Mouse (Mus musculus): ENCODE data around the gene Lcorl. TPM values are rescaled to one million over a fixed set of nuclear protein-coding genes. Genes with fewer than 3 reads are reported as not detected.

The Lcorl gene
- polyA plus RNA-seq, 1 experiment = 1.1 TPM

- Histone ChIP-seq H3K4me1 (ENCODE audit: control insufficient read depth, insufficient read depth, low read length) (no peaks in the 10 kb centered on the region), H3K27me3 (replicated peaks; ENCODE audit: control insufficient read depth, insufficient read depth, low read length) (no peaks in the 10 kb centered on the region; the same call in 1 of the 2 replicates), H3K27ac (ENCODE audit: insufficient read depth, low read depth, low read length) (no peak overlapping the region), H3K4me3 (ENCODE audit: insufficient read depth, low read depth, low read length) (no peak overlapping the region), H3K36me3 (ENCODE audit: control insufficient read depth, insufficient read depth, low read length) (no peaks in the 10 kb centered on the region)
- no peak for DNase-seq
- TF ChIP-seq CTCF (conservative IDR thresholded peaks at IDR 0.05; ENCODE audit: insufficient read depth, insufficient read length, low read depth, low read length) = no peak
- no peak for TF ChIP-seq POLR2A (IDR thresholded peaks at IDR 0.05; ENCODE audit: low read depth, low read length)
- 77% methylated on average over 4 of the region's 4 CpGs for WGBS
Observed at GRCm38 (mm10) chr5:45874284-45875030, 17.0 kb upstream of the Lcorl start.

- no peak overlapping the region for H3K4me3 ChIP-seq (ENCODE audit: insufficient read depth, low read depth, low read length)
- H3K36me3 ChIP-seq (ENCODE audit: control insufficient read depth, insufficient read depth, low read length) = no peaks in the 10 kb centered on the region
- TF ChIP-seq CTCF (conservative IDR thresholded peaks at IDR 0.05; ENCODE audit: insufficient read depth, insufficient read length, low read depth, low read length) (no peak), POLR2A (IDR thresholded peaks at IDR 0.05; ENCODE audit: low read depth, low read length) (no peak)
Observed at GRCm38 (mm10) chr5:45858368-45858767, 953 bp upstream of the Lcorl start.

GRCm38 (mm10) chr5:45856876-45857253 lies 550 bp downstream of the Lcorl start:
- H3K27ac ChIP-seq (ENCODE audit: insufficient read depth, low read depth, low read length) = peak overlapping the region; percentile 92
- no peak for DNase-seq
- WGBS = 1% methylated on average over 53 of the region's 56 CpGs

More at GRCm38 (mm10) chr5:45858368-45858767, 953 bp upstream of the Lcorl start:
- 85% methylated on average over 2 of the region's 2 CpGs for WGBS
- no peaks in the 10 kb centered on the region for H3K4me1 ChIP-seq (ENCODE audit: control insufficient read depth, insufficient read depth, low read length)
- no peak for DNase-seq
- no peak overlapping the region for H3K27ac ChIP-seq (ENCODE audit: insufficient read depth, low read depth, low read length)
- no peaks in the 10 kb centered on the region for H3K27me3 ChIP-seq (replicated peaks; ENCODE audit: control insufficient read depth, insufficient read depth, low read length)

GRCm38 (mm10) chr5:45856303-45856821 lies 1.1 kb downstream of the Lcorl start:
- DNase-seq = peak; percentile 60
- peak overlapping the region; percentile 73 for H3K4me3 ChIP-seq (ENCODE audit: insufficient read depth, low read depth, low read length)
- TF ChIP-seq POLR2A (IDR thresholded peaks at IDR 0.05; ENCODE audit: low read depth, low read length) (no peak), CTCF (conservative IDR thresholded peaks at IDR 0.05; ENCODE audit: insufficient read depth, insufficient read length, low read depth, low read length) (no peak)
- under 1% methylated on average over 35 of the region's 37 CpGs for WGBS
- no peaks in the 10 kb centered on the region for H3K36me3 ChIP-seq (ENCODE audit: control insufficient read depth, insufficient read depth, low read length)
- H3K27ac ChIP-seq (ENCODE audit: insufficient read depth, low read depth, low read length) = no peak overlapping the region
- H3K27me3 ChIP-seq (replicated peaks; ENCODE audit: control insufficient read depth, insufficient read depth, low read length) = no peaks in the 10 kb centered on the region
- no peaks in the 10 kb centered on the region for H3K4me1 ChIP-seq (ENCODE audit: control insufficient read depth, insufficient read depth, low read length)

More at GRCm38 (mm10) chr5:45856876-45857253, 550 bp downstream of the Lcorl start:
- H3K4me1 ChIP-seq (ENCODE audit: control insufficient read depth, insufficient read depth, low read length) = no peaks in the 10 kb centered on the region
- H3K4me3 ChIP-seq (ENCODE audit: insufficient read depth, low read depth, low read length) = peak overlapping the region; percentile 73
- H3K36me3 ChIP-seq (ENCODE audit: control insufficient read depth, insufficient read depth, low read length) = no peaks in the 10 kb centered on the region
- H3K27me3 ChIP-seq (replicated peaks; ENCODE audit: control insufficient read depth, insufficient read depth, low read length) = no peaks in the 10 kb centered on the region
- TF ChIP-seq POLR2A (IDR thresholded peaks at IDR 0.05; ENCODE audit: low read depth, low read length) (no peak), CTCF (conservative IDR thresholded peaks at IDR 0.05; ENCODE audit: insufficient read depth, insufficient read length, low read depth, low read length) (no peak)

GRCm38 (mm10) chr5:45855526-45856302 lies 1.7 kb downstream of the Lcorl start:
- Histone ChIP-seq H3K36me3 (ENCODE audit: control insufficient read depth, insufficient read depth, low read length) (no peaks in the 10 kb centered on the region), H3K27me3 (replicated peaks; ENCODE audit: control insufficient read depth, insufficient read depth, low read length) (no peaks in the 10 kb centered on the region), H3K27ac (ENCODE audit: insufficient read depth, low read depth, low read length) (no peak overlapping the region), H3K4me1 (ENCODE audit: control insufficient read depth, insufficient read depth, low read length) (no peaks in the 10 kb centered on the region), H3K4me3 (ENCODE audit: insufficient read depth, low read depth, low read length) (peak overlapping the region; percentile 73)
- TF ChIP-seq CTCF (conservative IDR thresholded peaks at IDR 0.05; ENCODE audit: insufficient read depth, insufficient read length, low read depth, low read length) = peak; percentile 55
- no peak for TF ChIP-seq POLR2A (IDR thresholded peaks at IDR 0.05; ENCODE audit: low read depth, low read length)
- 9% methylated on average over 21 of the region's 21 CpGs for WGBS
- DNase-seq = peak; percentile 66

GRCm38 (mm10) chr5:45844723-45845122 lies 12.7 kb downstream of the Lcorl start:
- H3K36me3 ChIP-seq (ENCODE audit: control insufficient read depth, insufficient read depth, low read length) = no peaks in the 10 kb centered on the region
- DNase-seq = no peak
- 93% methylated on average over 6 of the region's 6 CpGs for WGBS
- no peak overlapping the region for H3K27ac ChIP-seq (ENCODE audit: insufficient read depth, low read depth, low read length)
- no peaks in the 10 kb centered on the region for H3K27me3 ChIP-seq (replicated peaks; ENCODE audit: control insufficient read depth, insufficient read depth, low read length)
- TF ChIP-seq POLR2A (IDR thresholded peaks at IDR 0.05; ENCODE audit: low read depth, low read length) = no peak
- no peak for TF ChIP-seq CTCF (conservative IDR thresholded peaks at IDR 0.05; ENCODE audit: insufficient read depth, insufficient read length, low read depth, low read length)
- no peak overlapping the region for H3K4me3 ChIP-seq (ENCODE audit: insufficient read depth, low read depth, low read length)
- H3K4me1 ChIP-seq (ENCODE audit: control insufficient read depth, insufficient read depth, low read length) = no peaks in the 10 kb centered on the region; the same call in 1 of the 2 replicates

- H3K36me3 ChIP-seq (ENCODE audit: control insufficient read depth, insufficient read depth, low read length) = no peaks in the 10 kb centered on the region
- peaks cover 6% of the 10 kb centered on the region; the same call in 1 of the 2 replicates for H3K4me1 ChIP-seq (ENCODE audit: control insufficient read depth, insufficient read depth, low read length)
- H3K27ac ChIP-seq (ENCODE audit: insufficient read depth, low read depth, low read length) = no peak overlapping the region
- TF ChIP-seq CTCF (conservative IDR thresholded peaks at IDR 0.05; ENCODE audit: insufficient read depth, insufficient read length, low read depth, low read length) = no peak
- TF ChIP-seq POLR2A (IDR thresholded peaks at IDR 0.05; ENCODE audit: low read depth, low read length) = no peak
- no peak overlapping the region for H3K4me3 ChIP-seq (ENCODE audit: insufficient read depth, low read depth, low read length)
- 90% methylated on average over 2 of the region's 2 CpGs for WGBS
- no peaks in the 10 kb centered on the region for H3K27me3 ChIP-seq (replicated peaks; ENCODE audit: control insufficient read depth, insufficient read depth, low read length)
- DNase-seq = no peak
Observed at GRCm38 (mm10) chr5:45835131-45835530, 22.3 kb downstream of the Lcorl start.

Data from kidney, adult 2 months (tissue).